Mouse (Mus musculus) adrenal gland, adult 2 months (tissue): ENCODE data around the gene Klf7. TPM values are rescaled to one million over a fixed set of nuclear protein-coding genes. Genes with fewer than 3 reads are reported as not detected.

ENCODE experiments used
- DNase-seq: peaks from one replicate; pipeline ENCODE4 v3.0.0; 2021
- polyA plus RNA-seq: library from polyadenylated mRNA; depleted of rRNA; stranded (reverse); fragments of >200 nt; gene quantifications from 2 replicates; pipeline ENCODE4 v1.2.3, GENCODE M21; 2012
- total RNA-seq, 2 experiments: library from RNA; stranded (reverse); gene quantifications; 2 replicates each; pipeline ENCODE4 v1.2.3; 2021

Gene Klf7
- total and polyA plus RNA-seq, 3 experiments = 13.4 to 18.6 (median 15.5) TPM

DNA sequence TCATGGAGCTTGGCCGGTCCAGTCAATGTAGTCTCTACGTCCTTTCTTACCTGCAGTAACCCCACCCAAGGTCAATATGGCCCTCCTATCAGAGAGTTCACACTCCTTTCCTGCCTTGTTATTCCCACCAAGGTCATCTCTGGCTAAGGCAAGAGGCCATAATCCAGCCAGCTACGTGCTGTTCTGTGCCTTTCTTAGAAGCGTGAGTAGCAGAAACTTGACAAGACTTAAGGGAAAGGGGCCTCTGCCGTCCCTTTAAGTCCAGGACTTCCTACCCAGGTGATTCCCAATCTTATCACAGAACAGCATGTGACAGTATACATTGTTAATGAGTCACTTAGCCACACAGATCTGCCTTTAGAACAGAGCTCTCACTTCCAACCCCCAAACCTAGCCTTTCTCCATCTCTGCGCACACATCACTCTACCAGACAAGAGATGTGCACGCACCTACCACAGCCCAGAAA lies 16.9 kb downstream of the Klf7 start:
- DNase-seq = no peak

DNA sequence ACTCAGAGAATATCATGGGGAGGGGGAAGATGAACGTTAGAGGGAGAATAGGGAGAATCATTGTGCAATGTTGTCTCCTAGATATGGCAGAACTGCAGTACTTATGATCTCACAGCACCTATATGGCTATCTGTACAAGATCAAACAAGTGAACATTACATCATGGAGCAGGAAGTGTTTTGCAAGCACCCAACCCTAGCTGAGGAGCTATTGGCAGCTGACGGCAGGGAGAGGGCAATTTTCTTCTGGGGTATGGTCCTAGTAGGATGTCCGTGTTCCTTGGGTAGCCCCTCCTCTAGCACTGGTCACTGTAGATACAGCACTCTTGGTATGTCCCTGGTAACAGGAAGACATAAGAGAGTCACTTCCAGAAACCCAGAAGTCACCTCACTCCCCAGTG lies 17.4 kb downstream of the Klf7 start:
- DNase-seq = no peak

DNA sequence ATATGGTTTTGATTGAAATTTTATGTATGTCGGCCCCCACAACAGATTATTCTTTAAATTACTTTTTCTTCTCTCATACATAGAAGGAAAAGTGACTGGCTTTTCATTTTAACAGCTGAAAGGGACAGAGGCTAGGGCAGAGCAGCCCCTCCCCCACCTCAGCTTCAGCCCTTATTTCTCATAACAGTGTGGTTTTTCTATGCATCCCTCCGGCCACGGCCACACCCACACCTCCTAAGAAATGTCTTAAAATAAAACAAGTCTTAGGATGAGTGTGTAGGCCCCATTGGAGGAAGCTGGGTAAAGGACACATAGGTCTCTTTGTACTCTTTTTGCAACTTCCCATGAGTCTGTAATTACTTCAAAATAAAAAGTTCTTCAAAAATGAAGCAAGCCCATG lies 20.8 kb downstream of the Klf7 start:
- no peak for DNase-seq

DNA sequence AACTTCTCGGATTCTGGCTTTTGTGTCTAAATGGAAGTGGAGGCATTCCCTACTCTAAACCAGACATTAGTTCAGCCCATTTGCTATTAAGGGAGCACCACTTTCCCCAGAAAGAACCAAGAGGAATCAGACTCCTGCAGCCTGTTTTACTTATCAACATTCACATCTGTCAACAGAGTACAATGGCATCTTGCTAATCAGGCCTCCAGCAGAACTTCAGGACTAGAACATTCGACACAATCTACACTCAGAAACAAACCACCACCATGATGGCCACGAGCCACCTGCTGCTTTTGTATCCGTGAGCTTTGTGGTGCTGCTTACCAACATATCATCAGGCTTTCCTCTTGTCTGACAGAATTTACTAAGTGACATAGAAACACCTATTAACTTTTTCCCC lies 23.3 kb downstream of the Klf7 start:
- no peak for DNase-seq

DNA sequence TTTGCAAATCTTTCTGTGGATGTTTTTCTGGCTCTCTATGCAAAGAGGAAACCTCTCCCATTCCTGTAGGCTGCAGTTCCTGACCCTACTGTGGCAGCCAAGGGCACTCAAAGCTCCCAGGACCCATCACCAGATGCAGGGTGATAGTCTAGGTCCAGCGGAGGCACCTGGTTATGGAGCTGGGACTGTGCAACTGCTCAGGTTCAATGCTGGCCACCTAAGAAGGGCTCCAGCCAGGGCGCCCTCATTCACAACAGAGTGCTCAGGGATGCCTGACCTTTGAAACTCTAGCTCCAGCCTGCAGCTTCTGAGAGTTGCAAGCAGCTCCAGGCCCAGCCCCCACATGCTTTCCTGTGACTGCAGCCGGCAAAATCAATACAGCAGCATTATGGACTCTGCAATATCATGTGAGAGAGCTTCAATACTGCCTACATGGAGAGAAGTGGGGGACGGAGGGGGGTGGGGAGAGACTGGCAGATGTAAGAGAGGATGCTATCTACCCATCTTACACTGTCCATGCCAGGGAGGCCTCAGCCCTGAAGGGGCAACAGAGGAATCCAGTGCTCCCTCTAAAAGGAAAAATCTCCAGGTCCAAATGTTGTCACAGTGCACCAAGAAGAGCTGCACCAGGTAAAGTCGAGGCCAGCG lies 24.3 kb downstream of the Klf7 start:
- peak; percentile 42 for DNase-seq

DNA sequence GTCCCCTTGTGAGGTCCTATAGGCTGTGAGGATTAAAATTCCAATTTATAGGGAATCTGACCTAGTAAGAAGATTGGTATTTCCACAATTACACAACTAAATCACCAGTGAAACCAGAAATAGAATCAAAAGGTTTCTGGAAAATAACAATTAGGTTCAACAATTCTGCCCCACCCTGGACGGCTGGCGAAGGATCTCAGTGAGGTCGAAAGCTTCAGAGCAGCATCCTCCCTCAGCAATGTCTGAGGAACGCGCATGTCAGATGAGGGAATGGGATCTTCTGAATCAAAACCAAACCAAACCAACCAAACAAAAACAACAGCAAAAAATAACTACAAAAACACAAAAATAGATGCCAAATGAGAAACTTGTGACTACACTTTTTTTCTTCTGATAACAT lies 29.1 kb downstream of the Klf7 start:
- no peak for DNase-seq

DNA sequence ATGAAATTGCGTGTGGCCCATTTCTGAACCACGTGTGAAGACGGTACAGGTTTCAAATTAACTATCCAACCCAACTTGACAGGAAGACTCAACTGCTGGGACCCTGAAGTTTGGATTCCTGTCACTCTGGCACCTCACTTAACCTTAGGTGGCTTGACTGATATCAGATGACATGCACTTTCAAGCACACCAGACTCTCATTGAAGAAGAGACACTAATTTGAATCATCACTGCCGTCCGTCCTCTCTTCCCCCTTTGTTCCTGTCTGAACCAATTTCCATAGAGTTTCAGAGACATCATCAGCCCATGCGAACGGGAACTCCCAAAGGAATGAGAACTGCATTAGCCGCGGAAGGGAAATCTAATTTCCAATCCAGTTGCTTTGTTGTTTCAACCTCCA lies 30.5 kb downstream of the Klf7 start:
- DNase-seq = no peak

DNA sequence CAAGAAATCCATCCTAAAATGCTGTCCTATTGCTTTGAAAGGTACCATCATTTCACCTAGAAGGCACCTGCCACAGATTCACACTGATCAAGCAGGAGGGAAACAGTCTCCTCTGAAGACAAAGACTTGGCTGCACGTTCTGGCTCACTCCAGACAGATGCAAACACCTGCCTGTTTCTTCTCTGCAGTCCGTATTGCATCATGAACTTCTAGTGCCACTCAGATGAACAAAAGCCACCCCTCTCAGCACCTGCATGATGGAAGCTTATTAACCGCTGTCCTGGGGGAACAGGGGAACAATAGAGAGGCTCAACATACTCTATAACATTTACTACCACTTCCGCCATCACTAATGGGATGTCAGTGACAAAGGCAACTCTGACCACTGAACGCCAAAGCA lies 31.5 kb downstream of the Klf7 start:
- no peak for DNase-seq

DNA sequence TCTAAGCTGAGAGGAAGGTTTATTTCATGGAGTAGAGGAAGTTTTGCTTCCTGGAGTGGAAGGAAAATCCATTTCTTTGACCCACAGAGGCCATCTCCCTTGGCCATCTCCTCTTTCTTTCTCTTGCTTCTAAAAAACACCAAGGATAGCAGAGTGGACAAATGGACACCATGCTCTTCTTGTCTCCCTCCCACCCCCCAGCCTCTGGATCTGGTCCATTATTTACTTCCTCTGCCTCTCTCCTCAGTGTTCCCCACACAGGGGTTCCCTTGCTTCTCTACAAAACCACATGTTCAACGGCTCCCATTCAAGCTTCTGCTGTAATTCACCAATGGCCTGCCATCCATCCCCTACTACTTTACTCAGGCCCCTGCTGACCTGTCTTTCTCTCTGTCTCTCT lies 32.4 kb downstream of the Klf7 start:
- DNase-seq = no peak

DNA sequence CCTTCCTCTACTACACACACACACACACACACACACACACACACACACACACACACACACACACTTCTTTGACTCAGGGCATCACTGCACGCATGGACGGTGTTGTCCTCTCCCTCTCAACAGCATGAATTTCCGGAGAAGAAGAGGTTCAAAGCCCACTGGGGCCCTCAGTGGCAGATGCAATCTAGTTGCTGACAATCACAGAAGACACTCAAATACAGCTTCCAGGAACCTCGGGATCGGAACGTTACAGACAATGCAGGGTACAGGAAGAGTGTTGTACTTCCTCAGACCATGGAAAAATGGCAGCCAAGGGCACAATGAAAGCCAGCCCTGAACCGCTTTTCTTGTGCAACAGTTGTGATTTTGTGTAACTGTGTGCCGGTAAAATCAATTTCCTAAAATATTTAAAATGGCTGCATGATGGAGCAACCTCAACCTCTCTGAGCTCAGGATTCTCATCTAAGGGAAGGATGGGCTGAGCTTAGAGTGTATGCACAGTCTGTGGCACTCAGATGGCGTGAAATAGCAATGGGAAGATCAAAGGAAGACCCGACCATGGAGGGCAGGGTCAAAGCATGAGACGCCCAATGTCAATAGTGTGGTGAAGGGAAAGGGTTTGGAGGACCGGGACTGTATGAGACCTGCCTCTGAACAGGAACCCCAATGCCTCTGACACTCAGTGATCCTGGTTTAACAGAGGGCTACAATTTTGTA lies 33.3 kb downstream of the Klf7 start:
- DNase-seq = no peak

DNA sequence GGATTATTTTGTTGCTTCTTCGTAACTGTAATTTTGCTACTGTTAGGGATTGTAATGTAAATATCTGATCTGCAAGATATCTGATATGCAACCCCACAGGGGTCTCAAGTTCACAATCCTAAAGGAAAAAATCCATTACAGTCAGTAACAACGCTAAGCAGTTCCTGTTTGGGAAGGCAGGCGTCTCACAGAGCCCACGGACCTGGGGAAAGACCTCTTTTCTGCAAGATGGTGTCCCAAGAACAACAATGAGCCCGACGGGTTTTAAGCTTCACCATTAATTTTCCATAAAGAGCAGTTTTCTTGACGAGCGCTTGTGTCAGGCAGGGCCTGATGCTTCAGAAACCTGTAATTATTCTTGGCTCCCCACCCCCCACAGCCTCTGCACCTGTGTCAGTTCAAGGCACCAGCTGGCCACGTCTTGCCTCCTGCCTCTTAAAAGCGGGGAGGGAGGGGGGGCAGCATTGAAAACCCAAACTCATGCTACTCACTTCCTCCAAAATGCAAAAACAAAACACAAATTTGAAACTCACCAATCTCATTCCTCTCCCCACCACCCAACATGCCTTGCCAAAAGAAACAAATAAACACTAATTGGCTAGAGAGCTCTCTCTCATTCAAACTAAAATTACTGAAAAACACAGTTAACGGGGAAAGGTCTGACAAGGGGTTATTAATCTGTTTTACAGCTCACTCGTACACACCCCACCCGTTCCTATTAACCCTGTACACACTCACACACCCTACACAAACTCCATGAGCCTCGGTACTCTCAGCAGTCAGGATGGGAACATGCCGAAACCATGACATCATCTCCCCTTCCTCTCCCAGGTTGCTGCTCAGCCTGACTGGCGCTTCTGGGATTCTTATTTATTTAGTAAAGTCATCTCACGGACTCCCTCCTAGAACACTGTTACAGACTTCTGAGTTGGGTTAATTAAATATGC lies 34.2 kb downstream of the Klf7 start:
- DNase-seq = peak; percentile 44

DNA sequence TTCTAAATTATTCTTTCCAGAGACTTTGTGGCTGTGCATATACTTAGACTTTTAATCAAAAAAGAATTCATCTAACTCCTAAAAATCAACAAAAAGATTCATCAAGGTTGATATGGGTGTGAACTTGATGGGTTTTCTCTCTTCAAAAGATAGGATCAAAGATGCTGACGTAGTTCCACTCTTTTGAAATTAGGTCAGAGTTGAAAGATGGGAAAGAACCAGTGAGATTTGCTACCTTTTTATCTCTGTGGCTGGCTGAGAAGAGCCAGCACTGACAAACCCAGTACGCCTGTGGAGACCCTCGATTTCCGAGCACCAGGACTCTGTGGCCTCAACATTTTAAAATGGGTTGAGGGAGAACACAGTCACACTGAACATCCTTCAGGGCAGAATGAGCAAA lies 36.2 kb downstream of the Klf7 start:
- no peak for DNase-seq

DNA sequence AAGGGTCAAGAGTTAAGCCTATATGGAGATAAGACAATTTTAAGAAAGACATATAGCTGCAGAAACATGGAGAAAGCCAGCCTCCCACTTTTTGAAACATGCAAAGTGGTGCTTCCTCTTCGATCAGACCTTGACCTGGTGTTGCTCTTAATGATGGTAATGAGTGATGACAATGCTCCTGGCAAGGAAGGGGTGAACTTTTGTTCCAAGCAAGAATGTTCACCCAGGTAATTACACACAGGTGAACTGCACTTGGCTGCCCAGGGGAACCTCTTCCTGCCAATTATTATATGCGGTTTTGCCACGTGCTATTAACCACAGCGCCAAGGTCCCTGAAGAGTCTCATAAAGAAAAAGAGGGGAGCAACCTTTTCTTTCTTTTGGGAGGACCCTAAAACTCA lies 36.7 kb downstream of the Klf7 start:
- DNase-seq = no peak

DNA sequence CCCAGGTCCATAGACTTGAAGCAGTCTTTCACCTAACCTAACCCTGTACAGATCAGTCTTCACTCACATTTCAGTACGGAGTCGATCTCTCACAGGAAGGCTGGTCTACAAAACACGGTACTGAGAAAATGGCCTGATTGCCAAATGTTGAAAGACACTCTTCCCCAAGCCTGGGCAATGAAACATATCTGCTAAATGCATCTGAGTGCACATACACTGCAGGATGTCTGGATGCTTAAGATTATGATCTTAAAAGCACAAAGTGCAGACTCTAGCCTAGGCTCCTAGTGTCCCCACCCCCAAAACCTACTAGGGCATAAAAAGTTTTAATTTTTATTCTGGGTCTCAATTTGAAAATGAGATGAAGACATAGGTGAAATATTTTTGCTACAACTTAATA lies 37.4 kb downstream of the Klf7 start:
- DNase-seq = no peak

DNA sequence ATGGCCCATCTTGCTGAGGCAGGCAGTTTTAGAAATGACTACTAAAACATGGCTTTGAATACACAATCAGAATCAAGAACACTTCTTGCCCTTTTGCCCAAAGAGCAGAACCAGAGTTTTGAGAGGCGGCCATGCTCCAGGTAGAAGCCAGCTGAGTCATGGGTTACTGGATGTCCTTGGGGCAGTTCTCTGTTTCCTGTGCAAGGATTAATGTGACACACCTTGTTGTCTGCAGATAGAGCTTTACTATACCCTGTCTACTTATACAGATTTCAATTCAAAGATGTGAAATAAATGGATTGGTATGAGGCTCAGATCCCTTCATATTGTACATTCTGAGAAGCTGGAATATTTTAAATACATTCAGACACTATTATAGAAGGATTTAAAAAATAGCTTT lies 40.3 kb downstream of the Klf7 start:
- DNase-seq = no peak

DNA sequence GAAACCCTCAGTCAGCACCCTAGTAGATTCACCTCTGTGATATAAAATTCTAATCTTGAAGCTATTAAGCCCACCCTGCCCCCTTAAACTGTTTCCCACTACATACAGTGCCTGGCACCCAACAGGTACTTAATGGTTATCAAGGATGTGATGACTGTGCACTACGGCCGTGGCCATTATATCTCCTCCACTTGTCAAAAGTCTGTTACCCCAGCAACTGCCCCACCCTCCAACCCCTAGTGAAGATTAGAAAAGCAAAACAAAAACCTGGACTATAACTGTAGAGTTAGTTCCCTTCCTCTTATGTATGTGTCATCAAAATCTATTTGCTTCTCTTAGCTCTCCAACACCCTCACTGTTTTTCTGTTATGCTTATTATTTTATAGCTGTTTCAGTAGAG lies 40.9 kb downstream of the Klf7 start:
- DNase-seq = no peak

DNA sequence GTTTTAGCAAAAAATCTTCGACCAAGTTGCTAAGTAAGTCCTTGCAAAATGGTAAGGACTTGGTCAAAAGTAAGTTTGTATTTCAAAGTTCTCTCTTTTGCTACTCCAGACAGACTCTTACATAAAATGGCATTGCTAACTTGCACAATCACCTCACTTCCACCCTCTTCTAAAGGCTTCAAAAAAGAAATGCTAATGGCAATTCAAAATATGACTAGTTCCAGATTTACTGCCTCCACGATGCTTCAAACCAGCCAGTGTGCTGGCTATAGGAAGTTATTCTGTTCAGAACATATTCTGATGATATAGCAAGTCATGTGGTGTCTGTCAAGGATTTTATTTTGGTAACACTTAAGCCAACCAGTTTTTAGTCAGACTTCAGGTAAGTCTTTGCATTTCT lies 41.8 kb downstream of the Klf7 start:
- DNase-seq = no peak

DNA sequence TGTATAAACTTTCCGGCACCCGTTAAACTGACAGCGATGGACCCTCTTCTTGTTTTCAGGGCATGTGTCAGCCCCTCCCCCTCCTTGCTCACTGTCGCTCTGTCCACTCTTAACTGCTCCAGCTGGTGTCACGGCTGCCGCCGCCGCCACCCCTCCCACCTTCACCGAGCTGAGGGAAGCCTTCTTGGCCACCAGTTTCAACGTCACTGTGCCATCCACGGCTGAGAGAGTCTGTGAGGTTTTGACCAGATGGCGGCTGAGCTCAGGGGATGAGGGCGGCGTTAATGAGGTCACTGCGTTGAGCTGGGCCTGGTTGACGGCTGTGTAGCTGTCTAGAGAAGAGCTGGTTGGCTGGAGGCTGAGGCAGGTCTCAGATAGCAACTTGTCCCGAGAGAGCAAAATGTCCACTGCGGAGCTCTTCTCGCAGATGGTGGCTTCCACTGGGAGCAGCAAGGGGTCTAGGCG lies 43.3 kb downstream of the Klf7 start:
- no peak for DNase-seq

DNA sequence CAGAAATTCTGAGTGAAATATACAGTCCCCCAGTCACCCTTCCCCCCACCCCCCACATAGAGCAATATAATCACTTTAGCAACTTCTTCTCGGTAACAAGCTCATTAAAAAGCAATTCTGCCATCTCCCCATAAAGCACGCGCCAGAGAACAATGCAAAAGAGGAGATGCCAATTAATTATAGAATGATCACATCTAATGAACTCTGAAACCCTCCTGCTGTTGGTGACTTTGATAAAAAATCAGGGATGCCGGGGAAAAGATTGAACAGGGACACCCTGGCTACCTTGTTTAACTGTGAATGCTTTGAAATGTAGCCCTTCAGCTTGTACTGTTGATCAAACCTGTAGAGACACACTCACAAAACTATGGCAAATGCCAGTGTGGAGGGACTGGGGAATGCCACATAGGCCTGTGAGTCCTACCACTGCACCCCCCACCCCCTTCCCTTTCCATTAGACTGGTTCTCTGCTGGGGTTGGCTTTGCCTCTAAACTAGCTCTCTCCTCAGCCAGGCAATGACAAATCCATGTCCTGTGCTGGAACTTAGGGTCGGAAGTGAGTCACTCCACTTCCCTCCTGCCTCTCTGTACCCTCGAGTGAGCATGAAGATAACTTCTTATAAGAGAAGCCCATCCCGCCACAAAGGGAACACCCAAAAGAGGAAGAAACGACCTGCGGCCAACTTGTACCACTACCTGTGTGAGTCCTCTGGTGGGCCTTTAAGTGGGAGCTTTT lies 43.9 kb downstream of the Klf7 start:
- peak; percentile 40 for DNase-seq

DNA sequence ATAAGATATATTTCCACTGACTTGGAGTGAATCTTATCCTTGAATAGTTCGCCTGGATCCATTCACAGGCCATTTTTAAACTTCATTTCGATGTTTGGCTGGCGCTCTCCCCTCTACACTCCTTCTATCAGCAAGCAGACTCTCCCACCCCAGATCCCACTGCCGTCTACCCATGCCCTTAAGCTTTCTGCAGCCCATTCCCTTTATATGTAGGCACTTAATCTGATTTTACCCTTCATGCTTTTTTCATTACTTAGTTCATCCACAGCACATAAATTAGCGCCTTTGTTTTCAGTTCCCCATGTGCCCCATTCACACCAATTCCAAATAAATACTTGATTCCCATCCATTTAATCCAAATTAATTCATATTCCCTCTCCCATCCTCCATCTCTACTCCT lies 48.0 kb downstream of the Klf7 start:
- no peak for DNase-seq

DNA sequence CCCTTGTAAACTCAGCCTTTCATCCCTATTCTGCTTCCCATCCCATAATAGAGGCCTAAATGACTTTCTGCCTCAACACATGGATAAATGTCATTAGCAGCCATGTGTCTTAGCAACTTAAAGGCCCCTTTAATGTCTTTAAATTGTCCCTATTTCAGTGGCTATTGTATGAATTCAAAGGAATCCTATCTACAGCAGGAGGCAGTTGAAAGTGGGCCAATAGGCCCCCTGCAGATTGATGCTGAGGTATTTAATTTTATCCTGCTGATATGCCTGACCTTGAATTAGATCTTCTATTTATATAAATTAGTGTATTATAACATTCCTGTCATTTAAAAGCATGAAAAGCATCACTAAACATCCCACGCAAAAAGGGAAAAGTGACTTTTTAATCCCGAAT lies 51.1 kb downstream of the Klf7 start:
- DNase-seq = no peak
